Mouse (Mus musculus) embryonic facial prominence, embryonic 15.5 days (tissue): ENCODE measurements around the gene Tshz2. TPM values are rescaled to one million over a fixed set of nuclear protein-coding genes. Genes with fewer than 3 reads are reported as not detected.

Experiments
- ATAC-seq: fragments of 200-750 bp; cut with Nextera tagmentation; 2 replicates; pipeline ENCODE4 v1.8.0; 2017; ENCODE audit warnings: low read depth, moderate TSS enrichment; ENCODE audit not compliant: insufficient number of reproducible peaks, low FRiP score, low TSS enrichment
- H3K27ac ChIP-seq: fragments of 300-500 bp; sonication (generic); replicated peaks from 2 replicates; pipeline ENCODE4 v1.5.1; 2015; ENCODE audit warnings: mild to moderate bottlenecking, inconsistent platforms
- H3K27me3 ChIP-seq: fragments of 300-500 bp; sonication (generic); 2 replicates; pipeline ENCODE4 v1.6.1; 2015; ENCODE audit warnings: inconsistent platforms
- H3K36me3 ChIP-seq: fragments of 300-500 bp; sonication (generic); 2 replicates; pipeline ENCODE4 v1.6.1; 2015; ENCODE audit warnings: mild to moderate bottlenecking, inconsistent platforms
- H3K4me1 ChIP-seq: fragments of 300-500 bp; sonication (generic); 2 replicates; pipeline ENCODE4 v1.6.1; 2015; ENCODE audit warnings: inconsistent platforms
- H3K4me2 ChIP-seq: fragments of 300-500 bp; sonication (generic); replicated peaks from 2 replicates; pipeline ENCODE4 v1.6.1; 2015; ENCODE audit warnings: mild to moderate bottlenecking, inconsistent platforms
- H3K4me3 ChIP-seq: fragments of 300-500 bp; sonication (generic); replicated peaks from 2 replicates; pipeline ENCODE4 v1.5.1; 2015; ENCODE audit warnings: mild to moderate bottlenecking, inconsistent platforms
- H3K9ac ChIP-seq: fragments of 300-500 bp; sonication (generic); 2 replicates; pipeline ENCODE4 v1.6.1; 2015; ENCODE audit warnings: inconsistent platforms
- H3K9me3 ChIP-seq: fragments of 300-500 bp; sonication (generic); replicated peaks from 2 replicates; pipeline ENCODE4 v1.6.1; 2016; ENCODE audit warnings: inconsistent platforms
- WGBS: fragments of 180-500 bp; shearing (Covaris S2); methylation state at CpG from one replicate; pipeline ENCODE4 v1.1.7; 2015; 5-methylcytosine and 5-hydroxymethylcytosine counted together
- polyA plus RNA-seq: library from polyadenylated mRNA; unstranded; fragments of >200 nt; fragmentation: Nextera tagmentation; extraction: Ambion mirVana; gene quantifications from 2 replicates; pipeline ENCODE4 v1.2.1, GENCODE M21; 2015

Gene Tshz2
- polyA plus RNA-seq, 1 experiment from 2014 or later: 10.5 TPM

GRCm38 (mm10) chr2:169599591-169599990, 33.2 kb upstream of the Tshz2 start:
- Histone ChIP-seq H3K4me2 (no peak overlapping the region), H3K27me3 (no peaks in the 10 kb centered on the region), H3K9ac (no peak overlapping the region; the same call in 1 of the 2 replicates), H3K4me3 (no peak overlapping the region), H3K9me3 (no peaks in the 10 kb centered on the region), H3K4me1 (peaks cover 10% of the 10 kb centered on the region; the same call in 1 of the 2 replicates), H3K36me3 (no peaks in the 10 kb centered on the region), H3K27ac (no peak overlapping the region)
- WGBS: 52% methylated on average over 4 of the region's 4 CpGs
- ATAC-seq: no peak

GRCm38 (mm10) chr2:169600163-169600562, 32.6 kb upstream of the Tshz2 start:
- WGBS: 44% methylated on average over 6 of the region's 6 CpGs

GRCm38 (mm10) chr2:169606901-169607678, 25.7 kb upstream of the Tshz2 start:
- Histone ChIP-seq H3K9ac (no peak overlapping the region), H3K4me2 (no peak overlapping the region), H3K9me3 (no peaks in the 10 kb centered on the region), H3K4me3 (no peak overlapping the region), H3K4me1 (peaks cover 15% of the 10 kb centered on the region; the same call in 1 of the 2 replicates), H3K36me3 (no peaks in the 10 kb centered on the region), H3K27me3 (no peaks in the 10 kb centered on the region), H3K27ac (no peak overlapping the region)
- no peak for ATAC-seq
- 79% methylated on average over 13 of the region's 13 CpGs for WGBS

More at GRCm38 (mm10) chr2:169600163-169600562, 32.6 kb upstream of the Tshz2 start:
- H3K9me3 ChIP-seq: no peaks in the 10 kb centered on the region
- H3K27me3 ChIP-seq: no peaks in the 10 kb centered on the region
- H3K9ac ChIP-seq: no peak overlapping the region
- H3K4me2 ChIP-seq: no peak overlapping the region
- no peak overlapping the region for H3K4me3 ChIP-seq
- H3K36me3 ChIP-seq: no peaks in the 10 kb centered on the region
- peaks cover 10% of the 10 kb centered on the region; the same call in 1 of the 2 replicates for H3K4me1 ChIP-seq
- no peak for ATAC-seq
- H3K27ac ChIP-seq: no peak overlapping the region

GRCm38 (mm10) chr2:169607787-169608186, 25.0 kb upstream of the Tshz2 start:
- WGBS: 14% methylated on average over 2 of the region's 2 CpGs
- H3K4me3 ChIP-seq: no peak overlapping the region
- H3K4me1 ChIP-seq: peaks cover 17% of the 10 kb centered on the region; the same call in 1 of the 2 replicates
- no peak for ATAC-seq
- H3K4me2 ChIP-seq: no peak overlapping the region
- no peaks in the 10 kb centered on the region for H3K36me3 ChIP-seq
- H3K9me3 ChIP-seq: no peaks in the 10 kb centered on the region
- H3K9ac ChIP-seq: no peak overlapping the region
- H3K27me3 ChIP-seq: no peaks in the 10 kb centered on the region
- no peak overlapping the region for H3K27ac ChIP-seq

- Histone ChIP-seq H3K27ac (no peak overlapping the region), H3K27me3 (no peaks in the 10 kb centered on the region), H3K9me3 (no peaks in the 10 kb centered on the region), H3K4me2 (no peak overlapping the region), H3K9ac (no peak overlapping the region), H3K4me1 (peaks cover 17% of the 10 kb centered on the region; the same call in 1 of the 2 replicates), H3K4me3 (no peak overlapping the region), H3K36me3 (no peaks in the 10 kb centered on the region)
- no peak for ATAC-seq
- WGBS: 36% methylated on average over 13 of the region's 13 CpGs
These were observed 22.9 kb upstream of the Tshz2 start for GRCm38 (mm10) chr2:169609956-169610355.

- Histone ChIP-seq H3K4me3 (no peak overlapping the region), H3K4me1 (peaks cover 17% of the 10 kb centered on the region; the same call in 1 of the 2 replicates), H3K27ac (no peak overlapping the region), H3K4me2 (no peak overlapping the region), H3K27me3 (no peaks in the 10 kb centered on the region), H3K36me3 (no peaks in the 10 kb centered on the region), H3K9me3 (no peaks in the 10 kb centered on the region), H3K9ac (no peak overlapping the region)
- no peak for ATAC-seq
- WGBS: 65% methylated on average over 8 of the region's 8 CpGs
These were observed 21.9 kb upstream of the Tshz2 start for GRCm38 (mm10) chr2:169610882-169611281.

- ATAC-seq: peak; percentile 76; the same call in 1 of the 2 replicates
- 15% methylated on average over 7 of the region's 7 CpGs for WGBS
- H3K4me3 ChIP-seq: no peak overlapping the region
- no peak overlapping the region for H3K9ac ChIP-seq
- no peaks in the 10 kb centered on the region for H3K9me3 ChIP-seq
- H3K27ac ChIP-seq: no peak overlapping the region
- H3K27me3 ChIP-seq: no peaks in the 10 kb centered on the region
- peaks cover 17% of the 10 kb centered on the region; the same call in 1 of the 2 replicates for H3K4me1 ChIP-seq
- no peak overlapping the region for H3K4me2 ChIP-seq
- H3K36me3 ChIP-seq: no peaks in the 10 kb centered on the region
These were observed 21.3 kb upstream of the Tshz2 start for GRCm38 (mm10) chr2:169611557-169611956.

- no peak overlapping the region for H3K27ac ChIP-seq
- no peak for ATAC-seq
These were observed 18.1 kb upstream of the Tshz2 start for GRCm38 (mm10) chr2:169614683-169615082.

GRCm38 (mm10) chr2:169615998-169616397, 16.8 kb upstream of the Tshz2 start:
- Histone ChIP-seq H3K9ac (no peak overlapping the region), H3K4me2 (no peak overlapping the region), H3K36me3 (no peaks in the 10 kb centered on the region), H3K4me1 (peaks cover 9% of the 10 kb centered on the region; the same call in 1 of the 2 replicates), H3K27me3 (no peaks in the 10 kb centered on the region), H3K4me3 (no peak overlapping the region), H3K9me3 (no peaks in the 10 kb centered on the region), H3K27ac (no peak overlapping the region)
- WGBS: 80% methylated on average over 6 of the region's 6 CpGs
- no peak for ATAC-seq

More at GRCm38 (mm10) chr2:169614683-169615082, 18.1 kb upstream of the Tshz2 start:
- H3K36me3 ChIP-seq: no peaks in the 10 kb centered on the region
- 51% methylated on average over 4 of the region's 4 CpGs for WGBS
- no peaks in the 10 kb centered on the region for H3K9me3 ChIP-seq
- H3K4me3 ChIP-seq: no peak overlapping the region
- H3K4me1 ChIP-seq: peaks cover 9% of the 10 kb centered on the region; the same call in 1 of the 2 replicates
- H3K9ac ChIP-seq: no peak overlapping the region
- no peak overlapping the region for H3K4me2 ChIP-seq
- H3K27me3 ChIP-seq: no peaks in the 10 kb centered on the region

GRCm38 (mm10) chr2:169621201-169621710, 11.6 kb upstream of the Tshz2 start:
- no peaks in the 10 kb centered on the region for H3K27me3 ChIP-seq
- no peaks in the 10 kb centered on the region for H3K9me3 ChIP-seq
- 50% methylated on average over 15 of the region's 15 CpGs for WGBS
- no peak overlapping the region for H3K4me3 ChIP-seq
- H3K9ac ChIP-seq: no peak overlapping the region
- no peaks in the 10 kb centered on the region for H3K4me1 ChIP-seq
- no peaks in the 10 kb centered on the region for H3K36me3 ChIP-seq
- no peak overlapping the region for H3K27ac ChIP-seq
- no peak for ATAC-seq
- no peak overlapping the region; the same call in 1 of the 2 replicates for H3K4me2 ChIP-seq

- WGBS: 84% methylated on average over 3 of the region's 3 CpGs
- H3K9ac ChIP-seq: no peak overlapping the region
- no peak overlapping the region for H3K4me2 ChIP-seq
- no peaks in the 10 kb centered on the region for H3K9me3 ChIP-seq
- H3K4me1 ChIP-seq: peaks cover 9% of the 10 kb centered on the region
- no peak overlapping the region for H3K27ac ChIP-seq
- no peaks in the 10 kb centered on the region for H3K36me3 ChIP-seq
- no peaks in the 10 kb centered on the region for H3K27me3 ChIP-seq
- no peak overlapping the region for H3K4me3 ChIP-seq
- ATAC-seq: no peak
These were observed 2.7 kb upstream of the Tshz2 start for GRCm38 (mm10) chr2:169630070-169630469.
